In the genomic region with DNA sequence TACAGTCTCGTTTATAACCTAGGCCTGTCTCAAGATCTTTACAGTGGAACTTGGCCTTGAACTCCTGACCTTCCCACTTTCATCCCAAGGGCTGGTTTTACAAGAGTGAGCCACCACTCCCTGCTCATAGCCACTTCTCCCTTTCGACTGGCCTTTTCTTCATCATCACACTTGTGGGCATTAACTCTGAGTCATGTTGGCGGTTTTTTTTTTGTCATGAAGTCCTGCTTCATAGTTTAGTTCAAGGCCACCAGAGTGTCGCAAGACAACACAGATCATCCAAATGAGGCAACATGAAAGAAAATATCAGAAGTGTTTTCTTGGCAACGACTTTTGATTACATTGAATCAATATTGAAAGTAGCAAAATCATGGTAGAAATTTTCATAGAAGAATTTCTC, we compare ENCODE assay signal across 15 mouse cellular contexts.
DNase-seq lines count a peak whose midpoint lies in the region.
"Had no signal": no experiment of that assay in that cellular context is flagged by ENCODE, and none has a peak within 500 bp of the region (broad histone marks: within the 10 kb centered on the region; RNA-seq: fewer than 3 reads in every experiment).

No protein-coding gene starts in this region.

- DNase-seq in adrenal gland, adult (ENCODE audit: inconsistent age in 2 of 2, low spot score in 1 of 2) = peak; percentile 43 to 88
- DNase-seq in adrenal gland, postnatal 4 days (ENCODE audit: low spot score in 2 of 2) = no peak
- peak; percentile 3 for DNase-seq in ovary, adult 18-20 months (ENCODE audit: low spot score)
- DNase-seq in ovary, postnatal 10 days (ENCODE audit: low spot score) = no peak
- peak; percentile 42 for DNase-seq in lung, postnatal 36 days
- DNase-seq in layer of hippocampus, adult 9-11 months = no peak
- no peak for DNase-seq in spleen, postnatal 36 days (ENCODE audit: low spot score in 2 of 2)
- DNase-seq in kidney, postnatal 10 days = no peak
- DNase-seq: cerebellum, adult 11 months; cerebellum, postnatal 10 days; embryo, embryonic 11 days; heart, postnatal 36 days; left cerebral cortex, postnatal 4 days; right cerebral cortex, postnatal 25 days; thymus, adult 2 months had no signal

Comparison
In these comparisons a context has a peak if more than half of its experiments do, and no peak if none do; other contexts are left out.
1. DNase-seq: peak in adrenal gland, adult (2 of 2), ovary, adult 18-20 months (single experiment) and lung, postnatal 36 days (single experiment); none in adrenal gland, postnatal 4 days (0 of 2), ovary, postnatal 10 days (single experiment), layer of hippocampus, adult 9-11 months (single experiment), spleen, postnatal 36 days (0 of 2) and kidney, postnatal 10 days (single experiment).